Mouse (Mus musculus) natural killer cell, adult 2 months (primary cell): Measurements from ENCODE around the gene Spred2.

Source experiments
- DNase-seq, 2 experiments: peaks; one replicate each; pipeline ENCODE4 v3.0.0; 2022; ENCODE audit warnings: low spot score in 2 of 2

Spred2 gene

GRCm38 (mm10) chr11:19925149-19925975 lies 1.2 kb downstream of the Spred2 start:
- peak; percentile 61 to 71 for DNase-seq

GRCm38 (mm10) chr11:19925976-19926842 lies 2.0 kb downstream of the Spred2 start:
- DNase-seq: peak; percentile 70 to 80

GRCm38 (mm10) chr11:19926843-19927120 lies 2.6 kb downstream of the Spred2 start:
- no peak for DNase-seq

- DNase-seq: no peak
These were observed 4.5 kb downstream of the Spred2 start for GRCm38 (mm10) chr11:19928633-19929032.

GRCm38 (mm10) chr11:19929087-19929865 lies 5.1 kb downstream of the Spred2 start:
- DNase-seq: no peak

- no peak for DNase-seq
These were observed 7.5 kb downstream of the Spred2 start for GRCm38 (mm10) chr11:19931569-19932230.

- no peak for DNase-seq
These were observed 8.9 kb downstream of the Spred2 start for GRCm38 (mm10) chr11:19932983-19933511.

GRCm38 (mm10) chr11:19935524-19936354 lies 11.6 kb downstream of the Spred2 start:
- no peak for DNase-seq

- no peak for DNase-seq
These were observed 14.4 kb downstream of the Spred2 start for GRCm38 (mm10) chr11:19938456-19939004.

GRCm38 (mm10) chr11:19939305-19939730 lies 15.1 kb downstream of the Spred2 start:
- no peak for DNase-seq

GRCm38 (mm10) chr11:19939831-19940230 lies 15.7 kb downstream of the Spred2 start:
- DNase-seq: no peak

- DNase-seq: no peak
These were observed 17.1 kb downstream of the Spred2 start for GRCm38 (mm10) chr11:19941156-19941777.

- no peak for DNase-seq
These were observed 17.8 kb downstream of the Spred2 start for GRCm38 (mm10) chr11:19941978-19942377.

GRCm38 (mm10) chr11:19943753-19944152 lies 19.6 kb downstream of the Spred2 start:
- no peak for DNase-seq

GRCm38 (mm10) chr11:19944701-19945100 lies 20.5 kb downstream of the Spred2 start:
- no peak for DNase-seq

GRCm38 (mm10) chr11:19946721-19947120 lies 22.5 kb downstream of the Spred2 start:
- no peak for DNase-seq

GRCm38 (mm10) chr11:19947626-19948135 lies 23.5 kb downstream of the Spred2 start:
- no peak for DNase-seq

- no peak for DNase-seq
These were observed 25.6 kb downstream of the Spred2 start for GRCm38 (mm10) chr11:19949725-19950124.

GRCm38 (mm10) chr11:19950169-19950568 lies 26.0 kb downstream of the Spred2 start:
- DNase-seq: no peak
